16 mouse cellular contexts compared by ENCODE assay signal in genomic region chr11:32800929-32801375, GRCm38 (mm10). TPM values are rescaled to one million over a fixed set of nuclear protein-coding genes. Genes with fewer than 3 reads are reported as not detected.
A peak's percentile ranks its signal among the peaks of the same experiment; 100 is the strongest.
DNase-seq lines count a peak whose midpoint lies in the region; ATAC-seq and TF ChIP-seq lines count a peak whose summit lies in the region.
"Had no signal": no experiment of that assay in that cellular context is flagged by ENCODE, and none has a peak within 500 bp of the region (broad histone marks: within the 10 kb centered on the region; RNA-seq: fewer than 3 reads in every experiment).

No protein-coding gene starts in this region.

- ATAC-seq in kidney, embryonic 16.5 days (ENCODE audit: low FRiP score, low TSS enrichment), result peak; percentile 28; the same call in 1 of the 2 replicates
- peak; percentile 52; the same call in 1 of the 2 replicates for ATAC-seq in hindbrain, embryonic 15.5 days (ENCODE audit: low FRiP score, low read depth)

- no peaks in the 10 kb centered on the region for H3K27me3 ChIP-seq in kidney, embryonic 16.5 days (ENCODE audit: insufficient read depth, low read length)
- H3K27me3 ChIP-seq in hindbrain, embryonic 15.5 days, result no peaks in the 10 kb centered on the region
- H3K27me3 ChIP-seq: heart, embryonic 15.5 days; kidney, embryonic 15.5 days; stomach, embryonic 15.5 days had no signal

- H3K4me1 ChIP-seq in kidney, embryonic 16.5 days (ENCODE audit: insufficient read depth, low read length), result peaks cover 12% of the 10 kb centered on the region
- peaks cover 12% of the 10 kb centered on the region for H3K4me1 ChIP-seq in hindbrain, embryonic 15.5 days (replicated peaks)
- H3K4me1 ChIP-seq: heart, embryonic 15.5 days; stomach, embryonic 15.5 days had no signal

- H3K36me3 ChIP-seq in kidney, embryonic 16.5 days (ENCODE audit: insufficient read depth, low read length), result no peaks in the 10 kb centered on the region
- H3K36me3 ChIP-seq in hindbrain, embryonic 15.5 days, result no peaks in the 10 kb centered on the region
- H3K36me3 ChIP-seq: heart, embryonic 15.5 days; kidney, embryonic 15.5 days; stomach, embryonic 15.5 days had no signal

- intact Hi-C loops in gastrocnemius, adult 2 months (cut with DNase I), result loop anchor here (10.0 kb wide), 1 partner anchor 154 kb away; no protein-coding TSS in a partner anchor

- H3K27ac ChIP-seq in kidney, embryonic 16.5 days (ENCODE audit: low read length), result no peak overlapping the region
- no peak overlapping the region; the same call in 1 of the 2 replicates for H3K27ac ChIP-seq in hindbrain, embryonic 15.5 days (replicated peaks)
- no peak overlapping the region for H3K27ac ChIP-seq in gastrocnemius, adult 2 months
- H3K27ac ChIP-seq: heart, embryonic 15.5 days; kidney, embryonic 15.5 days; macrophage; stomach, embryonic 15.5 days had no signal

- H3K9me3 ChIP-seq in kidney, embryonic 16.5 days (ENCODE audit: low read length), result no peaks in the 10 kb centered on the region
- no peaks in the 10 kb centered on the region for H3K9me3 ChIP-seq in hindbrain, embryonic 15.5 days
- H3K9me3 ChIP-seq: heart, embryonic 15.5 days; kidney, embryonic 15.5 days; stomach, embryonic 15.5 days had no signal

- no peak overlapping the region for H3K4me2 ChIP-seq in kidney, embryonic 16.5 days (replicated peaks; ENCODE audit: low read depth, low read length)
- H3K4me2 ChIP-seq in hindbrain, embryonic 15.5 days, result no peak overlapping the region
- H3K4me2 ChIP-seq: heart, embryonic 15.5 days; kidney, embryonic 15.5 days; stomach, embryonic 15.5 days had no signal

- DNase-seq in kidney, adult 18-20 months, result no peak
- peak; percentile 40 for DNase-seq in right cerebral cortex, postnatal 4 days
- no peak for DNase-seq in right cerebral cortex, postnatal 14 days
- DNase-seq in retina, embryonic 14.5 days (ENCODE audit: low spot score), result no peak
- DNase-seq in gastrocnemius, adult 2 months, result no peak
- DNase-seq in cerebellum, adult 9-10 months, result no peak
- DNase-seq: adrenal gland, postnatal 36 days; cerebellum, postnatal 25 days; liver; right cerebral cortex, adult 18-20 months had no signal

- 24% methylated on average over 7 of the region's 7 CpGs for WGBS in kidney, embryonic 16.5 days
- WGBS in hindbrain, embryonic 15.5 days, result 61% methylated on average over 7 of the region's 7 CpGs

- TF ChIP-seq CTCF in gastrocnemius, adult 2 months (IDR thresholded peaks at IDR 0.05), result no peak

- H3K4me3 ChIP-seq in kidney, embryonic 16.5 days (ENCODE audit: low read length), result no peak overlapping the region
- H3K4me3 ChIP-seq in hindbrain, embryonic 15.5 days, result no peak overlapping the region
- H3K4me3 ChIP-seq in gastrocnemius, adult 2 months, result no peak overlapping the region
- H3K4me3 ChIP-seq: heart, embryonic 15.5 days; kidney, embryonic 15.5 days; stomach, embryonic 15.5 days had no signal

- H3K9ac ChIP-seq in kidney, embryonic 16.5 days (replicated peaks; ENCODE audit: low read length), result no peak overlapping the region
- H3K9ac ChIP-seq in hindbrain, embryonic 15.5 days, result no peak overlapping the region
- H3K9ac ChIP-seq: heart, embryonic 15.5 days; kidney, embryonic 15.5 days; stomach, embryonic 15.5 days had no signal

RNA-seq across cellular contexts. Expression of gene Smim23, which starts 23.5 kb away (rescaled TPM):
- polyA plus RNA-seq in kidney, embryonic 16.5 days (2015; fragmentation: Nextera tagmentation; extraction: Ambion mirVana), result not detected in 2 replicates
- polyA plus RNA-seq in hindbrain, embryonic 15.5 days (2015; fragmentation: Nextera tagmentation; extraction: Ambion mirVana), result not detected in 2 replicates
- total RNA-seq in gastrocnemius, adult 2 months (2021), result not detected
- total RNA-seq: adrenal gland, postnatal 36 days had no signal
- polyA plus RNA-seq: heart, embryonic 15.5 days; kidney, embryonic 15.5 days; macrophage; stomach, embryonic 15.5 days had no signal
